Mouse (Mus musculus) hindlimb bud, embryonic 11.5 days (tissue): Measurements from ENCODE around the gene Ykt6.

Source experiments
- DNase-seq: peaks from one replicate; pipeline ENCODE4 v3.0.0-alpha.2; 2012; ENCODE audit warnings: low read depth, low spot score; ENCODE audit errors: extremely low spot score

Ykt6 gene

GRCm38 (mm10) chr11:6016368-6016767 lies 60.9 kb downstream of the Ykt6 start:
- no peak for DNase-seq

GRCm38 (mm10) chr11:6016797-6017395 lies 61.4 kb downstream of the Ykt6 start:
- no peak for DNase-seq
